Mouse (Mus musculus): ENCODE measurements at regions not wholly inside any gene's neighbourhood (a gene's known extent, or its start where the extent isn't known, plus 50 kb on each side); places are given as distances from the start of the nearest gene placed in this dataset.

GRCm38 (mm10) chrX:21433501-21433900, 50.8 kb upstream of the Agtr2 start:
- Histone ChIP-seq H3K4me1 (no peaks in the 10 kb centered on the region), H3K9me3 (replicated peaks) (no peaks in the 10 kb centered on the region), H3K9ac (no peak overlapping the region), H3K36me3 (ENCODE audit: poor library complexity, severe bottlenecking) (no peaks in the 10 kb centered on the region), H3K4me3 (no peak overlapping the region), H3K27ac (no peak overlapping the region), H3K27me3 (no peaks in the 10 kb centered on the region), H3K4me2 (no peak overlapping the region)
- ATAC-seq, result no peak
